In the genomic region with DNA sequence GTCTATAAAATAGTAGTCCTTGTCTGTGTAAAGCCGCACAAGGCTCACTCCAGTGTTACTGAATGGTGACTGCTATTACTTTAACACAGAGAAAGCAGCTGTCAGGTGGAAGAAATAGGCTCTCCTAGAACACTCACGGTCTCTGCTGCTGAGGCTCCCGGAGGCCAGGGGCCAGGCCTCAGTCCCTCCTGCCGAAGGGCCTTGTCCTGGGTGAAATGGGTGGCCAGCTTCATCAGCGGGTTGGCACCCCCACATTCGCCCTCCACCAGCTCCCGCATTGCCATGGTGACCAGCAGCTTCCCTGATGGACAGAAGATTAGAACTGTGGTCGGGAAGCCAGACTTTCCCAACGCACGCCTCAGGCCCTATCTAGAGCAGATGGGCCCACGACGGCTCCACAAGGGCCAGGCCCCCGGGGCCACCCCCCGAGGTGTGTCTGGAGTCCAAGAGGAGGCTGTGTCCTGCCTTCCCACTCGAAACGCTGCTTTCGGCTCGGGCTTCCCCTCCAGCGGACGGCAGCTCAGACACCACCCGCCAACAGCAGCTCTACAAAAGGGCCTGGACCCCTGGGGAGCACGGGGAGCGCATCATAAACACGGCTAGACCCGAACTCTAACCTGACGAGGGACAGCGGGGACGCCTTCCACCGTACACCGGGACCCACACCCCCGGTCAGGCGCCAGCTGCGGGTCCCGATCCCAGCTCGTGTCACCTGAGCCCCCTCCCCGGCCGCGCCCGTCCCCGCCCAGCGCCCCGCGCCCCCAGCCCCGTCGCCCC, we compare ENCODE assay signal across 8 mouse cellular contexts. TPM values are rescaled to one million over a fixed set of nuclear protein-coding genes. Genes with fewer than 3 reads are reported as not detected.
DNase-seq lines count a peak whose midpoint lies in the region; ATAC-seq lines count a peak whose summit lies in the region.

No protein-coding gene starts in this region.

- 1% methylated on average over 31 of the region's 45 CpGs for WGBS in forebrain, embryonic 13.5 days
- WGBS in hindbrain, embryonic 13.5 days = 3% methylated on average over 34 of the region's 45 CpGs

- H3K27ac ChIP-seq in forebrain, embryonic 13.5 days = peak overlapping the region; percentile 46
- peak overlapping the region; percentile 84 for H3K27ac ChIP-seq in hindbrain, embryonic 13.5 days

- peak overlapping the region; percentile 63 for H3K4me3 ChIP-seq in forebrain, embryonic 13.5 days
- H3K4me3 ChIP-seq in hindbrain, embryonic 13.5 days = peak overlapping the region; percentile 87

- intact Hi-C loops in left cerebral cortex, postnatal 4 days (cut with DNase I) = no loop called here

- peak overlapping the region; percentile 80 for H3K9ac ChIP-seq in forebrain, embryonic 13.5 days
- H3K9ac ChIP-seq in hindbrain, embryonic 13.5 days = peak overlapping the region; percentile 88

- H3K4me1 ChIP-seq in forebrain, embryonic 13.5 days = peaks cover 15% of the 10 kb centered on the region
- H3K4me1 ChIP-seq in hindbrain, embryonic 13.5 days (replicated peaks) = peaks cover 26% of the 10 kb centered on the region

- no peaks in the 10 kb centered on the region for H3K27me3 ChIP-seq in forebrain, embryonic 13.5 days
- no peaks in the 10 kb centered on the region for H3K27me3 ChIP-seq in hindbrain, embryonic 13.5 days

- peak; percentile 37 to 62 for DNase-seq in right cerebral cortex, adult 2 months (ENCODE audit: low spot score in 2 of 2)
- no peak for DNase-seq in right cerebral cortex, postnatal 36 days (ENCODE audit: low spot score in 2 of 2)
- DNase-seq in cerebellum, adult 11 months = peak; percentile 69
- DNase-seq in left cerebral cortex, postnatal 4 days = peak; percentile 66
- peak; percentile 48 for DNase-seq in mesoderm, embryonic 11.5 days (ENCODE audit: low read depth, low spot score)
- peak; percentile 25 to 48 for DNase-seq in spleen, adult 18-20 months

- H3K36me3 ChIP-seq in forebrain, embryonic 13.5 days (ENCODE audit: poor library complexity, severe bottlenecking) = peaks cover 27% of the 10 kb centered on the region
- peaks cover 22% of the 10 kb centered on the region for H3K36me3 ChIP-seq in hindbrain, embryonic 13.5 days

- no peaks in the 10 kb centered on the region for H3K9me3 ChIP-seq in forebrain, embryonic 13.5 days (replicated peaks)
- H3K9me3 ChIP-seq in hindbrain, embryonic 13.5 days = no peaks in the 10 kb centered on the region

- peak overlapping the region; percentile 66 for H3K4me2 ChIP-seq in forebrain, embryonic 13.5 days
- peak overlapping the region; percentile 77 for H3K4me2 ChIP-seq in hindbrain, embryonic 13.5 days

- peak; percentile 54 for ATAC-seq in forebrain, embryonic 13.5 days
- peak; percentile 77 for ATAC-seq in hindbrain, embryonic 13.5 days (ENCODE audit: low FRiP score)

RNA-seq across cellular contexts. Expression of a gene that starts 0.5 kb away (rescaled TPM):
- polyA plus RNA-seq in forebrain, embryonic 13.5 days (2015; fragmentation: Nextera tagmentation; extraction: Ambion mirVana) = 67.2 and 69.6 TPM in 2 replicates
- polyA plus RNA-seq in hindbrain, embryonic 13.5 days (2015; fragmentation: Nextera tagmentation; extraction: Ambion mirVana) = 70.5 TPM in 2 replicates
- total RNA-seq in left cerebral cortex, postnatal 4 days (2021) = 10 to 100 TPM; 80.4 to 82.4 TPM

RNA-seq across cellular contexts. Expression of a gene that starts 50.3 kb away (rescaled TPM):
- 29.2 and 38.0 TPM in 2 replicates for polyA plus RNA-seq in forebrain, embryonic 13.5 days (2015; fragmentation: Nextera tagmentation; extraction: Ambion mirVana)
- polyA plus RNA-seq in hindbrain, embryonic 13.5 days (2015; fragmentation: Nextera tagmentation; extraction: Ambion mirVana) = 73.7 and 80.0 TPM in 2 replicates
- total RNA-seq in left cerebral cortex, postnatal 4 days (2021) = 100 to 1,000 TPM; 173 to 211 TPM

Comparison
In these comparisons a context has a peak if more than half of its experiments do, and no peak if none do; other contexts are left out.
1. DNase-seq: peak in right cerebral cortex, adult 2 months (2 of 2), cerebellum, adult 11 months (single experiment), left cerebral cortex, postnatal 4 days (single experiment), mesoderm, embryonic 11.5 days (single experiment) and spleen, adult 18-20 months (2 of 2); none in right cerebral cortex, postnatal 36 days (0 of 2).